Mouse (Mus musculus) right cerebral cortex, adult 18-20 months (tissue): ENCODE results near the gene Vipr1.

Experiments
- DNase-seq: peaks from one replicate; pipeline ENCODE4 v3.0.0; 2022; ENCODE audit warnings: mixed read lengths

Gene Vipr1

DNA sequence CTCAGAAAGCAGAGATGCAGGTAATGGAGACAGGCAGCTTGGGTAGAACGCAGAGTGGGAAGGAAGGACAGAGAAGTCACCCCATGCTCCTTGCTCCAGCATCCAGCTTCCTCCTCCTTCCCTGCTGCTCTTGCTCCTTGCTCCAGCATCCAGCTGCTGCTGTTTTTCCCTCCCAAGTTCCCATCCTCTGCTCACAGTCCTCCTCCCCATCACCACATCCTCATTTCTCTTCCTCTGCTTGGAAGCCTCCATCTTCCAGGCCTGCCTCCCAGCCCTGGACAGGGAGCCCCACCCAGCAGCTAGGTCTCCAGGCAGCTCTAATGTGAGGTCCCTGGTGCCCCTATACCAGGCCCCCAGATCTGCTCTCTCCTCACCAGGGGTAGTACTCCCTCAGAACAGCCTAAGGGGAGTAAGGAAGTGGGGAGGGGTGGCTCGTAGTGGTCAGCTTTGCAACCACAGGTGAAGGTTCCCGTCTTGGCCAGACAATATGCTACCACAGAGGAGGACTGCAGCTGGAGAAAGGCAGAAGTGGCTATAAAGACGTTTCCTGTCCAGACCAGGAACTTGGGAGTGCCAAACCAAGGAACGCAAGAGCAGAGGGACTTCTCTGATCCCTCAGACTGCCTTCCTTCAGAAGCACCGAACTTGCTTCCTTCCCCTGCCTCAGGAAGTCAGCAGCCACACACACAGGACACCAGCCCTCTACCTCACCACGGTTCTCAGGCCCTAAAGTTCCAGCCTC is 6.5 kb upstream of the Vipr1 start:
- no peak for DNase-seq

DNA sequence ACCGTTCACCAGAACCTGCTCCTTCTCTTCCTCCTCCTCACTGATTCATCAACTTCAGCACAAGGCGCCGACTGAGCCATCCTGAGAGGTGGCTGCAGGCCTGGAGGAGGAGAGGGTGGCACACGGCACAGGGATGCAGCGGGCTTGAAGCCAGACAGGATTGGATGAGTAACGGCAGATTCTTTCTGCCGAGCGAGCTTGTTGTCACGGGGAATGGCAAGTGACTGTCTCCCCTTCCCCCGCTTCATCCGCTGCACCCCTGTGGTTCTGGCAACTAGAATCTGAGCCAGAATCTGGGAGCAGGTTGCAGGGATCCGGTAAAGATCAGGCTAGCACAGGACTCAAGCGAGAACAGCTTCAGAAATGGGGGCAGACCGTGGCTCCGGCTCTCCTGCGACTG is 2.7 kb upstream of the Vipr1 start:
- DNase-seq = peak; percentile 92

DNA sequence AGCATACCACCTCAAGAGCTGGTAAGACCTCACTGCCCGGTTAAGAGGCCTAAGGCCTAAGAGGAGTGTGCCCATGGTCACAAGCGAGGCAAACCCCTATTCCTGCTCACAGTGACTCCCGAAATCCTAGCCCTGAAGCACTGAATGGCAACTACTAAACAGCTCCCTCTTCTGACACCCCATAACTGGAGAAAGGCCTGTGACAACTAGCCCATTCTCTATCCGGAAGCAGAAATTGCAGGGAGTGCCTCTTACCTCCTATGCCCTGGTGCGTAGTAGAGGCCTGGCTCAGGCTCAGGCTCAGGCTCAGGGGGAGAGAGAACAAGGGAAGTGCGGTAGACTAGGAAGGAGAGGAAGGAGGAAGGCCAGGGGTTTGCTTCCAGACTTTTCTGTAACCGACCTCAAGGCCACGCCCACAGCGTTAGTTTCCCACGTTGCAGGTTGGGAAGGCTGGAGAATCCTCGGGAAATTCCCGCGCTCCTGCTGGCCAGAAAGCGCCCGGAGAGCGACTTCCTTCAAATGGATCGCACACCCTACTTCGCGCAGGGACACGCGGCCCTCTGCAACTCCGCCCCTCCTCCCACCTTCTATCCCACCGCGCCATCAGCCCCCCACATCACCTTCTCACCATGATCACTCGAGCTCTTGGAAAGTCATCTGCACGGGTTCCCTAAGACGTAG is 1.1 kb upstream of the Vipr1 start:
- peak; percentile 39 for DNase-seq

DNA sequence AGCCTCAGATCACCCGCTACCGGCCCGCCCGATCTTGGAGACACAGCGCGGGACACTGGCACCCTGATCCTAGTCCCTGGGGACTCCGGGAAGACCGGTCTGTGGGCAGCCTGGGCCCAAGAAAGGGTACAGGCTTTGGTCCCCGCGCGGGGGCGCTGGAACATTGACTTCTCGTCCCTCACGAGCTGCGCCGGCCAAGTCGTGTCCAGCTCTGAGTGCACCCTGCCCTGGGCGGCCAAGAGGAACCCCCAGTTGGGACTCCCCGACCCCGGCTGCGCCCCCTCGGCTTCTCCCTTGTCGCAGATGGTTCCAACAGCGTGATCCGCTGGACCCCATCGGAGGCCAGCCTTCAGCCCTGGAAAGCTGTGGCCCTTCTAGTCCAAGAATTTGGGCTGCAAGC is 515 bp upstream of the Vipr1 start, which contains the start of gene Lyzl4:
TSS of gene Lyzl4 (minus strand) at position 96 of the 400 bp plus-strand sequence.
- peak; percentile 81 for DNase-seq

DNA sequence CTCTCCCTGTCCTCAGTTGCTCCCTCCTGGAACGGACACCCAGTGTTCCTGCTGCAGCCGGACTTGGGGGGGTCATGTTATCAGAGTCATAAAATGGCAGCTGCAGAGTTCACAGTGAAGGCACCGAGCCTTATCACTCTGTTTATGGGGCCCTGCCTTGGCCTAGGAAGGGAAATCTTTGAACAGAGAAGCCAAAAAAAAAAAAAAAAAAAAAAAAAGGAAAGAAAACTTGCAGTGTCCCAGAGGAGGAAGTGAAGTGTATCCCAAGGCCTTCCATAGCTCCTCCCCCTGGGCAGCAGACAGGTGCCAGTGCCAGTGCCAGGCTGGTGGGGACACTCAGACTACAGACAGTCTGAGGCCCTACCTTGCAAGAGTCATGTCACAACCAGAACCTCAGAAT is 2.3 kb downstream of the Vipr1 start:
- no peak for DNase-seq

DNA sequence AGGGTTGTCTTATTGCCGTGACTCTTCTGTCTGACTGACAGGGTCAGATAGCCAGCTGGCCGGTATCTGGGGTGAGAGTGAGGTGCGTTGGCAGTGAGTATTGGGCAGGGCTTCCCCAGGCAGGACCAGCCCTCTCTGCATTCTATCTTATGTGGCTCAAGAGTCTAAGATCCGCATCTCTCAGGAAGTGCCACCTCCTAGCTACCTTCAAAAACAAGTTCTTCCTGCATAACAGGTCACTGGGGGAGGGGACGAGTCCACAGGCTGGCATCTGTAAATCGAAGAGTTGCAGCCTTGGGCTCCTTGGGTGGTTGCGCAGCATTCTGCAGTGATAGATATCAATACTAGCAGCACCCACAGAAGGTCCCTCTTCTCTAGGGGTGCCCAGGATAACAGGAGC is 4.5 kb downstream of the Vipr1 start:
- DNase-seq = no peak

DNA sequence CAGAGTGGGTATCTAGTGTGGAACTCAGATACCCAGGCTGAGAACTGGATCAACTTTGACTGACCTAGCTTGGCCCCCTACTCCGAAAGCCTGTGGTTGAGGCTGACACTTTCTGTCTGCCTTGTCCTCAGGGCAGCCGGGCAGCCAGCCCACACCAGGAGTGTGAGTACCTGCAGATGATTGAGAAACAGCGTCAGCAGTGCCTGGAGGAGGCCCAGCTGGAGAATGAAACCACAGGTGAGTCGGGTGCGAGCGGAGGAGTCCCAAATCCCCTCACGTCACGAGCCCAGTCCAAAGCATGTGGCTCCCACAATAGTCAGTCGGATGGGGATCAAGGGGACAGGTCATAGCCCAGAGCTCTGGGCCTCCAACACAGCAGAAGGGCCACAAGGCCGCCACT is 11.2 kb downstream of the Vipr1 start:
- no peak for DNase-seq

DNA sequence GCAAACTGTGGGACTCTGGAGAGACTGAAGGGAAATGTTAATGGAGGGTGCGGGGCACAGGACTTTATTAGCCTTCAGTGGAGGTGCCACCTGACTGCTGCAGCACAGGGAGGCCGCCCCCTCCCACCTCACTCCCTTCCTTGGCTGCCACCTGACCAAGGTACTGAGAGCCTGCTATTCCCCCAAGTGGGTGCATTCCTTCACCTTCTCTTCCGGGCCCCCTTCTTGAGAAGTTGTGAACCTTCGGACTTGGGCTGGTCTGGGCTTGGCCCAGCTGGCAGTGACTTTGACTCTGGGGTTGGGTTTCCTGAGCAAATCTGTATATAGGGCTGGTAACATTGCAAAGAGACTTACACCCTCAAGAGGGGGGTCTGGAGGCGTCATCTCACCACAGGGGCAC is 13.8 kb downstream of the Vipr1 start:
- no peak for DNase-seq

DNA sequence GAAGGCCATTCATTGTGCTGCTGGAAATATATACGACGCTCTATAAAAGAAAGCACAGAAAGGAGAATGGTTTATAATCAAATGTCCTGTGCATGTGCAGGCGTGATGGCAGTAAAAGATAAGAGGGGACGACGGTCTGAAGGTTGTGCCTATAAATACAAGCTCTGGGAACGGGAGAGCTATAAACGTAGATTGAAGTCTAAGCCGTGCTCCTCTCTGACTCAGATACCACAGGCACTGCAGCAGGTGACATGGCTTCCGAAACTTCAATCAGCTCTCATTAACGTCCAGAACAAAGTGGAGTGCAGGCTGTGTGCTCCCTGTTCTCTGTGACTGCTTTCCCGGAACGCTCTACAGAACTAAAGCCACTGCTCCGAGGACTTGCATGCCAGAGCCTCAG is 14.6 kb downstream of the Vipr1 start:
- DNase-seq = no peak

DNA sequence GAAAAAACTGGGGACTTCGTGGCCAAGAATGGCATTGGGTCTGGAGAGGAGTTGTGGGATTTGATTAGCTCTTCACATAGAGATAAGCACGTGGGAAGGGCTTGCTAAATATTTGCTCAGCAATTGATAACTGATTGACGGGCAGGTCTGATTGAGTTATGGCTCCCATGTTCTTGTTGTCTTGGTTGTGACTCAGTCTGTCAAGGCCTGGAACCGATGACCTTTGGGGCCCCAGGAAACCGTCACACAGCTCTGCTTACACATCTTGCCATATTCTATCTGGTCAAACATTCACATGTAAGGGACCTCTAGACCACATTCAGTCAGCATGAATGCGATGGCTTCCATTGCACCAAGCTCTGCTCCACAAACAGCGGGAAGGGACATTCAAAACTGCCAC is 15.7 kb downstream of the Vipr1 start:
- DNase-seq = no peak

DNA sequence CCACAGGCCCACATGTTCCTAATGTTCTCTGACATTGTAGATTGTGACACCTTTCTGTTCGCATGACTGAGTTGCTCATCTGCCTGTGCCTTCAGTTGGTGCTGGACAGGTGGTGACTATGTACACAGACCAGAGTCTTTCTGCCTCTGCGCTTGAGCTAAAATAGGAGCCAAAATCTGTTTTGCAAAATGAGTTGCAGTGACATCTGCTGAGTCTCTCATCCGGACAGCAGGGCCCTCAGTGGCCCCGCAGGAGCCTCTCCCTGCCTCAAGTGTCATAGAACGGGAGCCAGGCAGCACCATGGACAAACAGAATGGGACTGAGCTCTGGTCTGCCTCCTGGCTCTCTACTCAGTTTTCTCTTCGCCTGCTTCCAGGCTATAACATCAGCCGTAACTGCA is 17.3 kb downstream of the Vipr1 start:
- DNase-seq = no peak

DNA sequence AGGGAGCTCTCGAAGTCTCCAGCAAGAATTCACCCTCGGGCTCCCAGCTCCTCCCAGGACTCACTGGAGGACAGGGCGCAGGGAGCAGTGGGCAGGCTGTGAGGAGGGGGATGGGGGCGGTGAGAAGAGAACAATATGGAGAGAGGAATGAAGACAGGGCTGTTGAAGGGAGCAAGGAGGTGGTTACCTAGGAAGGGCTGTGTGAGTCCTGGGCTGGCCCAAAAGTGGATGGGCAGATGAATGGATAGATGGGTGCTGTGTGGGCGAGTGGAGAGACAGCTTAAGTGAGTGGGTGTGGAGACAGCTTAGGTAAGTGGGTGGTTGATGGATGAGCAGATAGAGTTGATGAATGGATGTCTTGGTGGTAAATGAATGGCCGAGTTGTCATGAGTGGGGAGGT is 21.0 kb downstream of the Vipr1 start:
- DNase-seq = no peak

DNA sequence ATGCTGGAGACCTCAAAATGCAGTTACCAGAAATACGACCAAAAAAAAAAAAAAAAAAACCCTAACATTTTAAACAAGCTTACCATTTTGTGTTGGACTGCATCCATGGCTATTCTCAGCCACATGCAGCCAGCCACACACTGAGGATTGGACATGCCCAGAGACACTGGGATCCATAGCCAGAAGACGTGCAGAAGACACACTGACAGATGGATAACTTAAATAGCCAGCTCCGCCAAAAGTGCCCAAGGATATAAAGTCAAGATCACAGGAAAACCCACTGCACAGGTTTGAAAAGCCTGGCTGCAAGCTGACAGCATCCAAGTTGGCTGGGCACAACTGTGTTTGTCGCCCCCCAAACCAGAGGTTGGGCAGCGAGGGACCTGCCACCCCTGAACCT is 21.6 kb downstream of the Vipr1 start:
- DNase-seq = peak; percentile 72

DNA sequence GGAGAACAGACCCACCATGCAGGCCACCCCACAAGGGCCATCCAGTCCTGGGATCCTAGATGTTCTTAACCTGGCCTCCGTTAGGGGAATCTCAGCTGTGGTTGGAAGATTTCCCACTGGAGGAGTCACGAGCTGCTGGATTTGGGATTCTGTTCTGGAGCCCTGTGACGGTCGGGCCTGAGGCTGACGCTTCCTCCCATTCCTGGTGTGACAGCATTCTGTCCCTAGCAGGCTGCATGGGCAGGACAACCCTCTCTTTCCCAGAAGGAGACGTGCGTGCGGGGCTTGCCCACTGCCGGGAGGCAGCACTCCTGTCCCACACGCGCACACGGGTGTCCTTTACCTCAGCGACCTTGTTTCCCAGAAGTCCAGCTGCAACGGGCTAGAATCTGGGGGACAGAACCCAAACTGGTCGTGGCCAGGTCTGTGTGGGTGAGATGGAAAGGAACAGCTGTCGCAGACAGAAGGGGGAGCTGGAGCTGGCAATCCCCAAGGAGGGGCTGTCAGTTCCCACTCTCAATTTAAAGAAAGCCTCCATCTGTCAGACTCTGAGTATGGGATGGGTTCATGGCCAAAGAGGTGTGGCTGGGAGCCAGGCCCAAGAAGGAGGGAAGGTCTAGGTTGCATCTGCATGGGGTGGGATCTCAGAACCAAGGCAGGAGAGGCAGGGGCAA is 24.6 kb downstream of the Vipr1 start:
- DNase-seq = peak; percentile 77

DNA sequence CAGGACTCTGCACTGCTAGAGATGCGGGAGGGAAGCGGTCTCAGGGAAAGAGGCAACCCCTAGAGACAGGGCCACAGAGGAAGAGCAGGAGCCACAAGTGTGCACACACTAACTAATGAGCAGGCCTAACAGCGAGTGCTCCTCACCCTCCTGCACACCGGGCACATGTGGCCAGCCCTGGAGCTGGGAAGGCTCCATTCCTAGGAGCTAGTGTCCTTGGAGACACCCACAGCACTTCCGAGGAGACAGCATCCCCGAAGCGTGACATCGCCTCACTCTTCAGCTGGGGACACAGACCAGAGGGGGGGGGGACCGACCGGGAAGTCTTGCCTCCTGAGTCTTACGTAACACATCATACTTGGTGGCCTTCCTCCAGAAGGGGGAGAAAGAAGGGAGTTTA is 25.3 kb downstream of the Vipr1 start:
- peak; percentile 43 for DNase-seq

DNA sequence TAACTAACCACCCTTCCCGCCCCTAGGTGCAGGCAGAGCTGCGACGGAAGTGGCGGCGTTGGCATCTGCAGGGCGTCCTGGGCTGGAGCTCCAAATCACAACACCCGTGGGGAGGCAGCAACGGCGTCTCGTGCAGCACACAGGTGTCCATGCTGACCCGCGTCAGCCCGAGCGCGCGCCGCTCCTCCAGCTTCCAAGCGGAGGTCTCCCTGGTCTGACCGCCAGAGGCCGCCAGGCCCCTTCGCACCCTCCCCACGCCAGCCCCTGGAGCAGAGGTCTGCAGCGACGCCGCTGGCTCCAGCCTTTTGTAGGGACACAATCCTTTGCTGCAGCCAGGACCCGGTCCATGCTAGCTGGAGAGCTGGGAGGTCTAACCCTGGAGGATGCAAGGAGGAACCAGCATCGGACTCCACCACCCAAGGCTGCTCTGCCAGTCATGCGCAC is 26.9 kb downstream of the Vipr1 start:
- DNase-seq = peak; percentile 46

DNA sequence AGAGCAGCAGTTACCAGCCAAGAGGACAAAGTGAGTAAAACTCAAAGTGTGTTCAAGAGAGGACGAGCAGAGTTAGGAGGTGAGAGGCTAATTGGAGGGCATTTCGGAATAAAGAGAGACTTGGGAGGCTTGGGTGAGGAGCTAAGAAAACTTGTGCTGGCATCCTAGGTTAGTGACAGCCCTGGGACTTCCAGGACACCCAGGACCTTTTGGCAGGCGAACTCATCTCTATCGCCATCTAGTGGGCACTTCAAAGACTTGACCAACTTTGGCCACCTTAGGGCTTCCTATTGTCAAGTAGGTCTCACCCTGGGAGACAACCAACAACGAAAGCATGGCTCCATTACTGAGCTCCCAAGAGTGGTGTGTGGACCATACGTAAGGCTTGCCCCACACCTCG is 28.8 kb downstream of the Vipr1 start:
- DNase-seq = peak; percentile 40

DNA sequence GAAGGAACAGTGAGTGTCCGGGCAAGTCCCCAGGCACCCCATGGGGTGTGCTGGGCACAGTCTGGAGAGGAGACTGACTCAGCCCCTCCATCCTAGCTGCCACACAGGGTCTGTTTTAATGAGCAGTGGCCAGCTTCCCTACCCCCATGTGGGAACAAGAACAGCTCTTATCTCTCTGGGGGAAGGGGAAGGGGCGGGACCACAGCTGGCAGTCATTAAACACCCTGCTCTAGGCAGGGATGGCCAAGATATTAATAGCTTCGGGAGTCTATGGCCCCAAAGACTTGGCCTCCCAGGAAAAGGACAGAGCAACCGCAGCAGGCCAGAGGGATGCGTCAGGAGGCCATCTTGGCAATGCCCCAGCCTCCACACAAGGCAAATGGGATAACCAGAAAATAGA is 29.8 kb downstream of the Vipr1 start:
- DNase-seq = no peak

DNA sequence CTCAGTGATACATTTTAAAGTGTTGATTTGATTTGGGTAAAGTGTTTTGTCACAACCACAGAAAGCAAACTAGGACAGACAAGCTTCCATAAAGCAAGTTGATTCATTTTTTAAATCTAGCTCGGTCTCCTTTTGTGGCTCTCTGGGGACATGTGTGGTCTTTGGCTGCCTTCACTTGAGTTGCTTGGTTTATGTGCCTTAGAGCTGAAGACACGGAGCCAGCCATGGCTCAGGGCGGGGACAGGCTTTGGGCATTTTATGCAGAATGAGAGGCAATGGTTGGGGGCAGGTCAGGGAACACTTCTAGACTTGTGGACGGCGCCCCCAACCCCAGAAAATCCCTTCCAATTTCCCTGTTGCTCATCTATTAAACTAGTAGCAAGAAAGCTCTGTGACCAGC is 31.2 kb downstream of the Vipr1 start:
- DNase-seq = no peak

DNA sequence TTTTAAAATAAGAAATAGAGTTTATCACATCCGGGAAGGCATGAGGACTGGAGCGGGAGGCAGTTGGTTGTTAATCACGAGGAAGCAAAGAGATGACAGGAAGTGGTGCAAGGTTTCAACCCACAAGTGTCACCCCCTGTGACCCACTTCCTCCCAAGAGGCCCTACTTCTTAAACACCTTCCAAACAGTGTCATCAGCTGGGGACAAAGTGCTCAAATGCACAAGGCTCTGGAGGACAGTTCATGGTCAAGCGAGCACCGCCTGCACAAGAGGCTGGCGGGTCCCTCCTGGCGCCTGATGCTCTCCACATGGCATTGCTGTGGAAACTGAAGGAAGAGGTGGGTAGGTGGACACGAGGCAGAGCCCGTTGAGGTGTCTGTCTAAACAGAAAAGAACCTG is 32.5 kb downstream of the Vipr1 start:
- DNase-seq = no peak

DNA sequence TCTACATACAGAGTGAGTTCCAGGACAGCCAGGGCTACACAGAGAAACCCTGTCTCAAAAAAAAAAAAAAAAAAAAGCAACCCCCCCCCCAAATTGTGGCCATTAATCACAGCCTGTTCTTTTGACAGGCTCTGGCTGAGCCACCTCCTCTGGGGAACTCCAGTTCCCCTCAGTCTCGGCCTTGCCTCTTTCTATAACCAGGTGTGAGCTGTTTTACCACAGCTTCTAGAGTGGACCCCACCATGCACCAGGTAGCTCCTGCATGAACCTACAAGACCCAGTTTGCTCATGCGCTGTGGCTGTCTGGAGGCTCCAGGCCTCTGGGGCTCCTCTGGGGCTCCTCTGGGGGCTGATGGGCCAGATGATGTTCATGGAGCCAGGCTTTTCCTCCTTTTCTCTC is 33.0 kb downstream of the Vipr1 start:
- DNase-seq = no peak

DNA sequence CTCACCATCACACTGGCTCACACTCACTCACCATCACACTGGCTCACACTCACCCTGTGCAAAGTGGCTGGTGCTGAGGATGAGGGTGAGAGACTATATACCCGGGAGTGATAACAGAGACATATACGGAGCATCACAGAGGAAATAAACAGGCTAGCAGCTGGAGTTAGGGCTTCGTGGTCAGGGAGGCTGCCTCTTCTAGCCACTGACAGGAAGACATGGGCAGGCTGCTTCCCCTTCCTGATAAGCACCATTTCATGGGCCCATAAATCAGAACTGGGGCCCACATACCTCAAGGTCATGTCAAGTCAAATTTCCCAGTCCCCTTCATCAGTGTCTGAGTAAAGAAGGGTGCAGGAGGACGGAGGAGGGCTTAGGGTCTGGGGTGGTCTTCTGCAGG is 34.6 kb downstream of the Vipr1 start:
- no peak for DNase-seq

DNA sequence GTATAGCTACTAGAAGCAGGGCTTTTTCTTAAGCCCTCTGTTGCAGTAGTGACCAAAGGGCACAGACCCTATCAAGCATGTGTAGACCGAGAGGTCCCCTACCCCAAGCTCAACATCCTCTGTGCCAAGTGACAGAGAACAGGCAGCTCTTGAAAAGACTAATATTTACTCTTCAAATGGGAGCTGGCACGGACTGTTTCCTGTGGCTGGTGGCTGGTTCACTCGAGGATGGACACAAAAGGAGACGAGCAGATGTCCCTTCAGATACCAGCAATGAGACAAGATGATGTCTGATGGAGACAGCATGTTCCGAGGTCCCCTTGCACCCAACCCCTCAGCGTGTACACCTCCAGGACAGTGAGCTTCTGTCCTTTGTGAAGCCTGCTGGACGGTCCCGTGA is 35.0 kb downstream of the Vipr1 start:
- DNase-seq = no peak

DNA sequence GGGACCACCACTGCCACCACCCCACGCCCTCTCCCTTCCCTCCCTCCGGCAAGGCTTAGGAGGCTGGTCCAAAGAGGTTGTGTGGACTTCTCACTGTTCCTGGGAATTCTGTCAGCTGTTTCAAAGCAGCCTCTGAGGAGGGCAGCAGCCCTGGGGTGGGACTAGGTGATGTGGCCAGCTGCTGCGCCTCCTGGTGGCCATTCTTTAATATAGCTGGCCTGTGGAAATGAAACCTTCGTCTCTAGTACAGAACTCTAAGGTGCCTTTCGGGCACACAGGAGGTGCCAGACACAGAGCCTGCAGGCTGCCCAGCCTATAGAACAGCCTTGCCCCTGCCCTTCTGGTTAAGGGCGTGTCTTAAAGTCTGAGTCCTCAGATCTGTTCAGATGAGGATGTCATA is 37.0 kb downstream of the Vipr1 start:
- DNase-seq = peak; percentile 52
